Mouse (Mus musculus): ENCODE results near the gene Wasf3. TPM values are rescaled to one million over a fixed set of nuclear protein-coding genes. Genes with fewer than 3 reads are reported as not detected.
"Not testable (repeated sequence)": the region's sequence is repeated elsewhere in the genome, so short reads cannot be mapped to it uniquely, and the experiment has no call there.

Gene Wasf3
- polyA plus RNA-seq, 3 experiments from 2014 or later: not detected

- no peak for ATAC-seq
Measured at GRCm38 (mm10) chr5:146451592-146452254, 66.9 kb downstream of the Wasf3 start.

DNA sequence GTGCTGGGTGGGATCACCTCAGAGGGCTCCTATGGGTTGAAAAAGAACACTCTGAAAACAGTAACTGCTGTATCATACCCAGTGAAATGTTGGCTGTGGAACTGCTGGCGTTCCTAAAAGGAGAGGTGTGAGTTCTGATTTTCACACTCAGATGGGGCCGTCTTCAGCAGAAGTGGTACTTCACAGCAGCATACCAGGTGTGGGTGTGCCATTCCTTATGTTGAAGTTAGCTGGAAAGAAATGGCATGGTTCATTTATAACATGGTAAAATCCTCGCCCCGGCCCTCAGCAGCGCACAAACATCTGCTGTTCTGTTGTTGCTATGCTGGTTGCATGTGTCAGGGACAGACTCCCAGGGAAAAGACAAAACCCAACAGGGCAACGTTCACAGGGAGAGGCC is 68.8 kb downstream of the Wasf3 start:
- ATAC-seq: no peak

GRCm38 (mm10) chr5:146461612-146462011 is 76.8 kb downstream of the Wasf3 start:
- no peak for ATAC-seq

- no peak for ATAC-seq
Measured at GRCm38 (mm10) chr5:146466663-146467062, 81.9 kb downstream of the Wasf3 start.

- ATAC-seq: no peak
Measured at GRCm38 (mm10) chr5:146468311-146468710, 83.5 kb downstream of the Wasf3 start.

GRCm38 (mm10) chr5:146470821-146471220 is 86.0 kb downstream of the Wasf3 start:
- no peak for ATAC-seq

GRCm38 (mm10) chr5:146471311-146471710 is 86.5 kb downstream of the Wasf3 start:
- ATAC-seq: no peak

DNA sequence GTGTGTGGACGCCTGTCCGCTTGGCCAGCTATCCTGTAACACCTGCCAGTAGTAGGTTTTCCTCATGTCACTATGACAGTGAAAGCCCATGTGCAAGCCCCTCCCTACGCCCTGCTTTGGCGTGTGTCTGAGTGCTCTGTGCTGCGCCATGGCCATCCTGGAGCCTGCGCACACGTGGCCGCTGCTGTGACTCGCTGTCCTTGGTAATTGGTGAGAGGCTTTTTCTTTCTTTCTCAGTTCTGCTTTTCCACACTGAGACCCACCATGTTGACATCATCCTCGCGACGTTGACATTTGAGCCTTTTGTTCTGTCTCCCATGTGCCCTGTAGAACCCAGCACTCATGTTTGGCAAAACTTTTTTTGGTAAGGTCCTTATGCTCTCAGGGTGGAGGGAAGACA is 87.0 kb downstream of the Wasf3 start:
- ATAC-seq: no peak

GRCm38 (mm10) chr5:146479564-146479963 is 94.8 kb downstream of the Wasf3 start:
- ATAC-seq: not testable (repeated sequence)

DNA sequence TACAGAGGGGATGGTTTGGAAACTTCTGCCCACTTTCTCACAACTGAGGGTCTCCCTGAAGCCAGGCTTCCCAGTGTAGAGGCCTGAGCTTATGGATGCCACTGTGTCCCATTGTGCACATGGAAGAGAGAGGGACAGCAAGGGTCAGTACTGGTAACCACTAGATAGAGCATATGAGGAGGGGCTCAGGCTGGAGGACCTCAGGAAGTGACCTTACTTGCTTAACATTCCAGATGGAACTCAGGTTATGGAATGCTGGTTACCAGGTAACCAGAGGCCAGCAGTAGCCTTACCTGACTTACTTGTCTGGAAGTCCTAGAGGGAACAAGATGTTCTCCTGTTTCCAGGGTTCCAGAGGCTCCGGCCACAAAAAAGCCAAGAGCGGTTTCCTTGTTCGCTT is 96.9 kb downstream of the Wasf3 start, which contains the start of gene Gm6408:
TSS of gene Gm6408 (plus strand) at position 301 of the 400 bp plus-strand sequence.
- ATAC-seq: not testable (repeated sequence)

- ATAC-seq: not testable (repeated sequence)
Measured at GRCm38 (mm10) chr5:146488959-146489358, 104.2 kb downstream of the Wasf3 start.

- not testable (repeated sequence) for ATAC-seq
Measured at GRCm38 (mm10) chr5:146491063-146491462, 106.3 kb downstream of the Wasf3 start, which contains the start of gene Gm6370. Gm6370 (plus strand) TSS chr5:146491363.

GRCm38 (mm10) chr5:146502099-146502498 is 117.3 kb downstream of the Wasf3 start, which contains the start of gene 4930449I24Rik:
4930449I24Rik (plus strand) TSS chr5:146502399.
- not testable (repeated sequence) for ATAC-seq

GRCm38 (mm10) chr5:146513823-146514222 is 129.0 kb downstream of the Wasf3 start, which contains the start of gene Gm3402:
Gm3402 (plus strand) TSS chr5:146514123.
- not testable (repeated sequence) for ATAC-seq

Other genes starting within 250 kb of the Wasf3 start
- not detected for gene Gm5565, start 224.4 kb upstream of the Wasf3 start, polyA plus RNA-seq (2017; shearing (Covaris generic))
- not detected for gene Gm6309, start 214.3 kb upstream of the Wasf3 start, polyA plus RNA-seq (2017; shearing (Covaris generic))
- 1 to 10 TPM in 2 of 3 experiments, not detected in 1; 1.4 to 1.6 TPM for gene 1700001J03Rik, start 199.7 kb upstream of the Wasf3 start, polyA plus RNA-seq (2017; shearing (Covaris generic))
- gene Rnf6, start 163.4 kb upstream of the Wasf3 start, polyA plus RNA-seq (2017; shearing (Covaris generic)): 10 to 100 TPM; 83.6 to 88.9 (median 84.8) TPM
- 10 to 100 TPM in 2 of 3 experiments, 1 to 10 TPM in 1; 9.7 to 19.8 (median 17.5) TPM for gene Cdk8, start 153.8 kb upstream of the Wasf3 start, polyA plus RNA-seq (2017; shearing (Covaris generic))
- gene Gm6408, start 97.0 kb downstream of the Wasf3 start, polyA plus RNA-seq (2017; shearing (Covaris generic)): not detected
- gene Gm6370, start 106.4 kb downstream of the Wasf3 start, polyA plus RNA-seq (2017; shearing (Covaris generic)): not detected
- not detected for gene 4930449I24Rik, start 117.4 kb downstream of the Wasf3 start, polyA plus RNA-seq (2017; shearing (Covaris generic))
- gene Gm3402, start 129.1 kb downstream of the Wasf3 start, polyA plus RNA-seq (2017; shearing (Covaris generic)): not detected
- gene Gm3404, start 140.8 kb downstream of the Wasf3 start, polyA plus RNA-seq (2017; shearing (Covaris generic)): not detected
- gene Gm3409, start 152.7 kb downstream of the Wasf3 start, polyA plus RNA-seq (2017; shearing (Covaris generic)): not detected
- not detected for gene Gm3415, start 171.2 kb downstream of the Wasf3 start, polyA plus RNA-seq (2017; shearing (Covaris generic))
- not detected for gene Gpr12, start 200.3 kb downstream of the Wasf3 start, polyA plus RNA-seq (2017; shearing (Covaris generic))